Mouse (Mus musculus): ENCODE data around the gene Gtf3a.

GRCm38 (mm10) chr5:146912206-146912605 lies 36.3 kb upstream of the Gtf3a start:
- TF ChIP-seq TAL1 (IDR thresholded peaks at IDR 0.05; ENCODE audit: low read length), result no peak
- no peak for TF ChIP-seq GATA1 (IDR thresholded peaks at IDR 0.05; ENCODE audit: low read length)

Measured in erythroblast, embryonic 14.5 days (primary cell).